Comparison of ENCODE assay signal across 11 mouse cellular contexts in the genomic region with DNA sequence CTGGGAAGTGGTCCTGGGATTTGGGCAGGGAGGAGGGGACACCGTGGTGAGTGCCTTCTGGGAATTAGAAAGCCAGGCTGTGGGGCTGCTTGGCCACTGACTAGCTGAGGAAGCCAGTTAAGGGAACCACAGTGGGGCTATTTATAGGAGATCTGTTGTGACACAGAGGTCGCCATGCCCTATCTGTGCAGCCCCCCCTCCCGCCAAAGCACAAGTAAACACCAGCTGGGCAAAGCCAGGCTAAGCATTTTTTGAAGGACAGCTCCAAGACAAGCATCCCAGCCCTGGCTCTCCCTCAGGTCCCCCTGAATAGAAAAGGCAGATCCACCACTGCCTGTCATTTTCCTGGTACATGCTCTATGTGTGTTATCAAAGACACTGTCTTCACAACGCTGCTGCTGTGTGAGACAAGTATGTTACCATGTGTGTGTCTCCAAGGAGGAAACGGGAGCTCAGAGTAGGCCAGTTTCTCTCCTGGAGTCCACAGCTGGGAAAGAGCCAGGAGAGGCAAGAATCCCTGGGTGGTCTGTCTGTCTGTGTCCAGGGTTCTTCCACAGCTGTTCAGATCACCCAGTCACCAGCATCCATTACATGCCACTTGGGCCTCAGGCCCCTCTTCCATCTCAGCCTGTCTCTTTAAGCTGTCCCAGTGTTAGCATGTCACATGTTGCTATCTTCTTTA. TPM values are rescaled to one million over a fixed set of nuclear protein-coding genes. Genes with fewer than 3 reads are reported as not detected.
A peak's percentile ranks its signal among the peaks of the same experiment; 100 is the strongest.
DNase-seq lines count a peak whose midpoint lies in the region; ATAC-seq and TF ChIP-seq lines count a peak whose summit lies in the region.
"Had no signal": no experiment of that assay in that cellular context is flagged by ENCODE, and none has a peak within 500 bp of the region (broad histone marks: within the 10 kb centered on the region; RNA-seq: fewer than 3 reads in every experiment).

No protein-coding gene starts in this region.

- H3K27me3 ChIP-seq in limb, embryonic 13.5 days, result no peaks in the 10 kb centered on the region
- H3K27me3 ChIP-seq in kidney, embryonic 15.5 days, result no peaks in the 10 kb centered on the region
- H3K27me3 ChIP-seq: neural tube, embryonic 12.5 days had no signal

- no peaks in the 10 kb centered on the region for H3K36me3 ChIP-seq in limb, embryonic 13.5 days
- no peaks in the 10 kb centered on the region for H3K36me3 ChIP-seq in kidney, embryonic 15.5 days
- H3K36me3 ChIP-seq: neural tube, embryonic 12.5 days had no signal

- no peak overlapping the region for H3K4me2 ChIP-seq in limb, embryonic 13.5 days (replicated peaks)
- H3K4me2 ChIP-seq in kidney, embryonic 15.5 days, result no peak overlapping the region
- H3K4me2 ChIP-seq: neural tube, embryonic 12.5 days had no signal

- intact Hi-C loops in gastrocnemius, adult 2 months (cut with DNase I), result no loop called here
- intact Hi-C loops in gastrocnemius, postnatal 36 days (cut with DNase I), result no loop called here

- WGBS in limb, embryonic 13.5 days, result 52% methylated on average over 5 of the region's 5 CpGs
- WGBS in kidney, embryonic 15.5 days, result 62% methylated on average over 5 of the region's 5 CpGs

- peak overlapping the region; percentile 98 for H3K27ac ChIP-seq in gastrocnemius, adult 2 months
- H3K27ac ChIP-seq in limb, embryonic 13.5 days, result peak overlapping the region; percentile 55
- no peak overlapping the region for H3K27ac ChIP-seq in kidney, embryonic 15.5 days
- H3K27ac ChIP-seq: neural tube, embryonic 12.5 days had no signal

- DNase-seq in gastrocnemius, adult 2 months, result peak; percentile 73
- no peak for DNase-seq in gastrocnemius, postnatal 10 days
- peak; percentile 42 for DNase-seq in 416B (ENCODE audit: low read depth)
- DNase-seq in gastrocnemius, postnatal 36 days, result peak; percentile 44 to 51
- no peak for DNase-seq in kidney, postnatal 10 days
- no peak for DNase-seq in left cerebral cortex, adult 9 months (ENCODE audit: low spot score in 2 of 2)

- ATAC-seq in limb, embryonic 13.5 days (ENCODE audit: low FRiP score, low read depth), result no peak
- ATAC-seq in kidney, embryonic 15.5 days (replicated peaks; ENCODE audit: low FRiP score), result no peak
- ATAC-seq: activated CD4-positive, CD25-positive, alpha-beta regulatory T cell, adult 4 months had no signal

- no peaks in the 10 kb centered on the region for H3K9me3 ChIP-seq in limb, embryonic 13.5 days
- H3K9me3 ChIP-seq in kidney, embryonic 15.5 days (replicated peaks), result no peaks in the 10 kb centered on the region
- H3K9me3 ChIP-seq: neural tube, embryonic 12.5 days had no signal

- TF ChIP-seq CTCF in gastrocnemius, adult 2 months (IDR thresholded peaks at IDR 0.05), result no peak

- peaks cover 22% of the 10 kb centered on the region for H3K4me1 ChIP-seq in limb, embryonic 13.5 days
- H3K4me1 ChIP-seq in kidney, embryonic 15.5 days, result peaks cover 15% of the 10 kb centered on the region

- no peak overlapping the region for H3K9ac ChIP-seq in limb, embryonic 13.5 days
- no peak overlapping the region for H3K9ac ChIP-seq in kidney, embryonic 15.5 days
- H3K9ac ChIP-seq: neural tube, embryonic 12.5 days had no signal

- H3K4me3 ChIP-seq in gastrocnemius, adult 2 months, result no peak overlapping the region
- H3K4me3 ChIP-seq in limb, embryonic 13.5 days, result no peak overlapping the region
- no peak overlapping the region for H3K4me3 ChIP-seq in kidney, embryonic 15.5 days (replicated peaks)
- H3K4me3 ChIP-seq: neural tube, embryonic 12.5 days had no signal

RNA-seq across cellular contexts. Expression of a gene that starts 5.9 kb away (rescaled TPM):
- total RNA-seq in gastrocnemius, adult 2 months (2021), result 100 to 1,000 TPM; 143 to 146 TPM
- total RNA-seq in gastrocnemius, postnatal 10 days (2021), result 10 to 100 TPM; 22.5 to 23.1 TPM
- 100 to 1,000 TPM; 152 to 202 TPM for total RNA-seq in gastrocnemius, postnatal 36 days (2021)
- polyA plus RNA-seq in limb, embryonic 13.5 days (2015; fragmentation: Nextera tagmentation; extraction: Ambion mirVana), result 10.0 and 10.3 TPM in 2 replicates
- 9.8 and 10.0 TPM in 2 replicates for polyA plus RNA-seq in kidney, embryonic 15.5 days (2015; fragmentation: Nextera tagmentation; extraction: Ambion mirVana)

RNA-seq across cellular contexts. Expression of a gene that starts 24.2 kb away (rescaled TPM):
- total RNA-seq in gastrocnemius, adult 2 months (2021), result 1 to 10 TPM; 5.8 to 5.9 TPM
- 10 to 100 TPM in 1 of 2 experiments, 1 to 10 TPM in 1; 9.0 to 11.5 TPM for total RNA-seq in gastrocnemius, postnatal 10 days (2021)
- 1 to 10 TPM; 5.7 to 6.3 TPM for total RNA-seq in gastrocnemius, postnatal 36 days (2021)
- 5.7 and 6.0 TPM in 2 replicates for polyA plus RNA-seq in limb, embryonic 13.5 days (2015; fragmentation: Nextera tagmentation; extraction: Ambion mirVana)
- polyA plus RNA-seq in kidney, embryonic 15.5 days (2015; fragmentation: Nextera tagmentation; extraction: Ambion mirVana), result 4.7 TPM in 2 replicates
- polyA plus RNA-seq: activated CD4-positive, CD25-positive, alpha-beta regulatory T cell, adult 4 months had no signal

RNA-seq across cellular contexts. Expression of a gene that starts 35.9 kb away (rescaled TPM):
- total RNA-seq in gastrocnemius, adult 2 months (2021), result 10 to 100 TPM; 23.7 to 32.4 TPM
- total RNA-seq in gastrocnemius, postnatal 10 days (2021), result 10 to 100 TPM; 24.4 to 27.2 TPM
- 10 to 100 TPM; 30.6 to 32.6 TPM for total RNA-seq in gastrocnemius, postnatal 36 days (2021)
- 64.1 and 70.4 TPM in 2 replicates for polyA plus RNA-seq in limb, embryonic 13.5 days (2015; fragmentation: Nextera tagmentation; extraction: Ambion mirVana)
- 75.0 and 80.1 TPM in 2 replicates for polyA plus RNA-seq in kidney, embryonic 15.5 days (2015; fragmentation: Nextera tagmentation; extraction: Ambion mirVana)

RNA-seq across cellular contexts. Expression of a gene that starts 44.8 kb away (rescaled TPM):
- under 1 TPM; 0.20 to 0.36 TPM for total RNA-seq in gastrocnemius, adult 2 months (2021)
- under 1 TPM; 0.54 to 0.77 TPM for total RNA-seq in gastrocnemius, postnatal 10 days (2021)
- under 1 TPM; 0.23 to 0.44 TPM for total RNA-seq in gastrocnemius, postnatal 36 days (2021)
- 1.5 and 1.9 TPM in 2 replicates for polyA plus RNA-seq in limb, embryonic 13.5 days (2015; fragmentation: Nextera tagmentation; extraction: Ambion mirVana)
- 18.1 and 19.9 TPM in 2 replicates for polyA plus RNA-seq in kidney, embryonic 15.5 days (2015; fragmentation: Nextera tagmentation; extraction: Ambion mirVana)
- total RNA-seq: gastrocnemius, adult 8-10 months had no signal

Comparison
In these comparisons a context has a peak if more than half of its experiments do, and no peak if none do; other contexts are left out.
1. DNase-seq: peak in gastrocnemius, adult 2 months (single experiment), 416B (single experiment) and gastrocnemius, postnatal 36 days (2 of 2); none in gastrocnemius, postnatal 10 days (single experiment), kidney, postnatal 10 days (single experiment) and left cerebral cortex, adult 9 months (0 of 2).
2. RNA of a gene that starts 5.9 kb away (total RNA-seq): 152 to 202 TPM in gastrocnemius, postnatal 36 days and 143 to 146 TPM in gastrocnemius, adult 2 months; 22.5 to 23.1 TPM in gastrocnemius, postnatal 10 days; every median in the first group is over 4 times any median in the second.